Mouse (Mus musculus) CD4-positive, CD25-positive, alpha-beta regulatory T cell, adult 2 months (primary cell): Measurements from ENCODE around the gene Smim8.

ENCODE experiments used
- DNase-seq: peaks from one replicate; pipeline ENCODE4 v3.0.0-alpha.2; 2012; ENCODE audit warnings: low read depth, low spot score

Smim8 gene

GRCm38 (mm10) chr4:34720127-34720895 is 57.9 kb downstream of the Smim8 start:
- DNase-seq = peak; percentile 3

- no peak for DNase-seq
Measured at GRCm38 (mm10) chr4:34719421-34719820, 58.8 kb downstream of the Smim8 start.
